Mouse (Mus musculus) E14TG2a.4 (cell line): Measurements from ENCODE around the gene Itga9.

ENCODE experiments used
- CTCF ChIP-seq: conservative IDR thresholded peaks from 2 replicates; pipeline ENCODE4 v1.5.1; 2014; ENCODE audit warnings: low read length
- NANOG ChIP-seq: IDR thresholded peaks from 2 replicates; pipeline ENCODE4 v1.6.1; 2014; ENCODE audit warnings: borderline replicate concordance, low read length, mixed read lengths

DNA sequence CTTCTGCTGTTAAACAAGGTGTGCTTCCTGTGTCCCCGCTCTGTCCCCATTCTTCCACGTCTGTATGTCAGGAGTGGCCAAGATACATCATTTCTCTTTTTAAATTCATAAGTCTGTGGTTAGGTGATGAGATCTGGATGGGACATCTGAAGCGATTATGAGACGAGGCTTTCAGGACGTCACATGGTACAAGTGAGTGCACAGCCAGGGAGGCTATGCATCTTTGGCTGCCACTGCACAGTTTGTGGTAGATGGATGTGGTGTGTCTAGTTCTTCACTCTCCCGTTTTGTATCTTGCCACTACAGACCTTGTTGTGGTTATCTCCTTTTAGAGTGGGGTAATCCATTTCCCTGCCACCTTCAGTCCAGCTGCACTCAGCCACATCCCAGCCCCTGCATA is 20.5 kb upstream of the Itga9 start:
- TF ChIP-seq CTCF (no peak), NANOG (no peak)
